Mouse (Mus musculus): ENCODE results near the gene Jup.

Gene Jup

GRCm38 (mm10) chr11:100408076-100408834 lies 10.7 kb upstream of the Jup start:
- peak; percentile 81 to 90 for DNase-seq

DNA sequence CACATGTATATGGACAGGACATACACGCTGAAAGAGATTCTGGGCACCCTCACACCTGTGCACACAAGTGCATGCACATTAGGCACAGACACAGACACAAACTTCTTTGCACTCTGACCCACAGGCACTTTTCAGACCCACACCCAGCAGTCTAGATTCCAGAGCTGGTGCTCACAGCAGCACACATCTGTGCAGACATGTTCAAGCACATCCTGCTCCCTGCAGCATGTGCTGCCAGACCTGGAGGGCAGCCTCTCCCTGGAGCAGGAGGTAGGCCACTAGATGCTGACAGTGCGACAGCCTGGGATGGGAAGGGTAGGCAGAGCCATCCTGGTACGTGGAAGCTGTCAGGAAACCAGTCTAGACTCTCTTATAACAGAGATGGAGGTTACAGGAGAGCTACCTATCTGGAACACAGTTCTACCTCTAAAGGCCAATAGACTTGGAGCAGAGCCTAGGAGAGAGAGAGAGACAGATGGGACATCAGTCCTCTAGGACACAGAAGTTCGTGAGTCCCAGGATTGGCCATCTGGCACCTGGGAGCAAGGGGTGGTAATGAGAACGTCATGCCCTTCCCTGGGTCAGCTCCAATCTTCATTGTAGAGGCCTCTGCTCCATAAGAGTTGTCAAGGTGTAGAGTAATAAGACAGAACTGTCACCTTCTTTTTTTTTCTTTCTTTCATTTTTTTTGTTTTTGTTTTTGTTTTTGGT lies 9.6 kb upstream of the Jup start:
- DNase-seq = no peak

DNA sequence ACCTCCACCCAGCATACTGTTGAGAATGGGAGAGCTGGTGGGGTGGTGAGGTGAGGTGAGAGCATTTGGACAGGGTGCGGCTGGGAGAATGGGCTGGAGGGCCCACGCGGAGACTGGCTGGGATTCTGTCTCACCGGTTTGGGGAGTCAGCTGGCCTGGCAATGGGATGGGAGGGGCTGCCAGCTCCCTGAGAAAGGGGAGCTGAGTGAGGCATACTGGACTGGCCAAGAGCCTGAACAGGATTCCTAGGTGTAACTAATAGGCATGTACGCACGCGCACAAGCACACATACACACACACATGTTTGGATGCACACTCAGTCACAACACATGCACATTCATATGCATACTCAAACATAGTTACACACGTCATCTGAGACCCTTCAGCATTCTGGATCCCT lies 8.7 kb upstream of the Jup start:
- no peak for DNase-seq

GRCm38 (mm10) chr11:100404456-100405074 lies 7.0 kb upstream of the Jup start:
- no peak for DNase-seq

GRCm38 (mm10) chr11:100403445-100404134 lies 6.0 kb upstream of the Jup start:
- peak in 1 of 2 experiments; percentile 29 for DNase-seq

DNA sequence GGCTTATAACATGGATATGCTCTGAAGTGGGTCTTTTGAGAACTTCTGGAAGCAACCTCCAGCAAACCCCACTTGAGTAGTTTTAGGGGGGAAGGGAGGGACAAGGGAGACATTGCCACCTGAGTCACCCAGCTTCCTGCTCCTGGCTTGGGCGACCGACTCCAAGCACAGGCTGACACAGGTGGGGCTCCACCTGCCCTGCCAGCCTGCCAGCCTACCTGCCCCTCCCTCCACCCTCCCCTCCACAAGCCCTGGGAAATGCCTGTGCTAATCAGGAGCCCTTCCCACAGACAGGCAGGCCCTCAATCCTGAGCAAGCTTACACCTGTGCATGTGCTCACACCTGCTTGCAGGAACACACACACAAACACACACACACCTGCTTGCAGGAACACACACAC lies 5.1 kb upstream of the Jup start:
- DNase-seq = peak in 1 of 2 experiments; percentile 39

GRCm38 (mm10) chr11:100402240-100402639 lies 4.7 kb upstream of the Jup start:
- DNase-seq = peak in 1 of 2 experiments; percentile 15

DNA sequence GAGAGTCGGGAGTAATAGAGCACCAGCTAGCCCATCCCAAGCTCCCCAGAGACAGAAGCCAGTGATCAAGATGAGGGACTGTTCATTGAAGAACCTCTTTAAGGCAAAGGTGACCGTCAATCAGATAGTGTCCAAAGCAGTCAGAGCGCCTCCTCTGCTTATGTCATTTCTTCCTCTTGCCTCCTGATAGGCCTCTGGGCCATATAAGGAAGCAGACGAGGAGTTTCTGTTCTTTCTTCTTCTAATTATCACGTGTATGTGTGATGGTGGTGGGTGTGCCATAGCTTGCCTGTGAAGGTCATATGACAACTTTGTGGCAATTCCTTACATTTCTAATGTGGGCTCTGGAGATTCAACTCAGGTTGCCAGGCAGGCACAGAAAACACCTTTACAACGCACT lies 3.3 kb upstream of the Jup start:
- DNase-seq = no peak

DNA sequence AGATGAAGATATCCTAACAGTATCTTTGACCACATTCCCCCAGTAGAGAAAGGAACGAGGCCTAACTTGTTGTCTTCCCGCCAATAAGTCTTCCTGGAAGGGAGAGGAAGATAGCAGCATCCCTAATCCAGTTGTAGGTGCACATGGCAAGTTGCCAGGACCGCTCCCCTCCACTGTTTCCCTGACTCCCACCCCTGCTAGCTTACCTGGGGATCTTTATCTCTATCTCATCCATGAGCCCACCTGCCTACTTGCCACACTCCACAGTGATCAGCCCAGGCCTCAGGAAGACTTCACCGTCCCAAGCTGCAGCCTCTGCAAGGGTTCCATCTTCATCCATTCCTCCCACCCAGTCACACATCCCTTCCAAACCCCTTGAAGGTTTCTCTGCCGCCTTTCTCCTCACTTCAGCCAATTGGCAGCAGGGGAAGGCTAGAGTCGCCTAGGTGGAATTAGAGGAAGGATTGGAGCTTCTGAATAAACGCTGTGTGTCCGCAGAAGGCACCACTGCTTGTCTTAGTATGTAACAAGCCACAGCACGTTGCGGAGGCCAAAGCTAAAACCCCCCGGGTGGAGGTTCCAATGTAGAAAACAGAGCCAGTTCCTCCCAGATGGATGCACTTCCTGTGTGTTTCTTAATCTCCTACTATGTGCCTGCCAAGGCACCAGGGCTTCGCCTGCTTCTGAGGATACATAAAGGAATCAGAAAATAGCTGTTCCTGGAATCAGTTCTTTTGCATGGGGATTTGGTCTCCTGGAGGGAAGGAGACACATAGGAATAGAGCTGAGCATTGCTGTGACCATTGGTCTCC lies 2.4 kb upstream of the Jup start:
- DNase-seq = peak in 1 of 2 experiments; percentile 19

DNA sequence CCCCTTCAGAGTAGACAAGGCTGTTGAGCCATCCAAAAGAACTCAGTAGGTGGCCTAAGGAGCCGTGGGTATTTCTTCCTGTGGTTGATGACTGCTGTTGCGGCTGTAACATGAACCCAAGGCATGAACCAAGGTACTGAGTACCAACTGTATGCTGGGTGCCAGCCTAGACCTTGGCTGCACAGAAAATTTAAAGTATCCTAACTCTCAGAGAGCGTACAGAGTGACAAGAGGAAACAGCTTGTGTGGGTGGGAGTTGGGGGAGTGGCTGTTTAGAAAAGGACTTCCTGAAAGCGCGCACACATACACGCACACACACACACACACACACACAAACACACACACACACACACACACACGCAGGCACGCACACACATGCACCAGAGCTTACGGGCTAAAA lies 1.8 kb upstream of the Jup start:
- DNase-seq = peak; percentile 29 to 48

GRCm38 (mm10) chr11:100398517-100398916 lies 954 bp upstream of the Jup start:
- no peak for DNase-seq

- peak; percentile 76 to 83 for DNase-seq
Measured at GRCm38 (mm10) chr11:100396886-100397599, 520 bp downstream of the Jup start.

DNA sequence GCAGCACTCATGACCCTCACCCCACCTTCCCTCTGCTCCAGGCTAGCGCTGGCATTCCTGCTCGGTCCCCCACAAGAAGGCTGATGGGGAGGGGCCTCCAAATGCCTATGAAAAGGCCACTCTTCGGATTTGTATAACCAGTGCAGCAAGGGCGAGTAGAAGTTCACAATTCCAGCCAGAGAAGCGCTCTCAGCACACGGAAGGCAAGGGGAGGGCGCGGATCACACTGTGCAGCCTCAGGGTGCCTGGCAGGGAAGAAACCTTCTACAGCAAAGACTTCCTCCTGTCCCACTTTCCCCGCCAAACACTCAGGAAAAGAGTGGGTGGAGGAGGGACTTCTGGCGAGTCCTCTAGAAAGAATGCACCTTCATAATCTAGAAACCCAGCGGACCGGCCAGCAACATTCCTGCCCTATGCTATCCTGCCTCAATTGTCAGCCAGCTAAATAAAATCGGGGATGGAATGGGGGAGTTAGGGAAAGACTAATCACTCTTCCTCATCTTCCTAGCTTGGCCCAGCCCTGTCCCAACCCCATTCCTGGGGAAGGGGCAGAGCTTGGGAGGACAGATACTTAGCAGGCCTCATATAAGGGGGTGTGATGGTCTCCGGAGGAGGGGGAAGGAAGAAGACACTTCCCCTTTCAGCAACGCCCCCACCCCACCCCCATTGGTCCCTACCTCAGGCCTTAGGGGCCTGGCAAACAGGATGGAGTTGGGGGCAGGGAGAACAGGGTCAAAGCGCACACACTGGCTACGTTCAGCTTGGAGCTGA lies 1.5 kb downstream of the Jup start:
- DNase-seq = peak; percentile 71 to 72

- peak; percentile 91 to 96 for DNase-seq
Measured at GRCm38 (mm10) chr11:100395200-100395599, 2.4 kb downstream of the Jup start.

GRCm38 (mm10) chr11:100394353-100395074 lies 3.0 kb downstream of the Jup start:
- peak; percentile 55 to 61 for DNase-seq

- peak in 1 of 2 experiments; percentile 36 for DNase-seq
Measured at GRCm38 (mm10) chr11:100393733-100394132, 3.8 kb downstream of the Jup start.

- DNase-seq = no peak
Measured at GRCm38 (mm10) chr11:100392958-100393357, 4.6 kb downstream of the Jup start.

DNA sequence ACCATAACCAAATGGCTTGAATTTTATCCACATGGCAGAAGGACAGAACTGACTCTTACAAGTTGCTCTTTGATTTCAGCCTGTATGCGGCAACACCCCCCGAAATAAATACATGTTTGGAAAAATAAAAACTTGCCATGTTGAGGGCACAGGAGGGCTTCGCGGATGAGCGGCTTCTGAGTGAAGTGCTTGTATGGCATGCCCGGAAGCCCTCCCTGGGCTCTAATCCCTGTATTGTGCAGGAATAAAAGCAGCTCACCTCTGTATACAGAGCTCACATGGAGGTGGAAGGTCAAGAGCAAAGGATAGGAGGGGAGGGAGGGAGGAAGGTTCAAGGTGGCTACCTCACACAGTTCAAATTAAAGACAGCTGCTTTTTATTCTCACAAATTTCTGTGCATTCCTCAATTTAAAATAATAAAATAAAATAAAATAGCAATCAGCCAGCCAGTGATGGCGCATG lies 5.6 kb downstream of the Jup start:
- DNase-seq = no peak

- peak; percentile 80 to 90 for DNase-seq
Measured at GRCm38 (mm10) chr11:100391081-100391883, 6.3 kb downstream of the Jup start.

All from kidney, postnatal 36 days (tissue).